Mouse (Mus musculus) lung, adult 2 months (tissue): ENCODE measurements at regions not wholly inside any gene's neighbourhood (a gene's known extent, or its start where the extent isn't known, plus 50 kb on each side); places are given as distances from the start of the nearest gene placed in this dataset.

ENCODE experiments used
- CTCF ChIP-seq: fragments of 200-500 bp; IDR thresholded peaks from 2 replicates; pipeline ENCODE4 v1.5.1; 2011; ENCODE audit warnings: mild to moderate bottlenecking, low read length, control low read depth; ENCODE audit not compliant: insufficient read depth
- POLR2A ChIP-seq: fragments of 200-500 bp; IDR thresholded peaks from 2 replicates; pipeline ENCODE4 v1.6.1; 2011; ENCODE audit warnings: low read depth, mild to moderate bottlenecking, control low read depth, low read length, borderline replicate concordance; ENCODE audit errors: extremely low read depth

GRCm38 (mm10) chr4:32091086-32091485, 127.2 kb downstream of the Map3k7 start:
- TF ChIP-seq CTCF: no peak
- TF ChIP-seq POLR2A: no peak
